Mouse (Mus musculus) lung, postnatal 36 days (tissue): ENCODE results near the gene Tcl1b1.
"Not testable (repeated sequence)": the region's sequence is repeated elsewhere in the genome, so short reads cannot be mapped to it uniquely, and the experiment has no call there.

Experiments
- DNase-seq: peaks from one replicate; pipeline ENCODE4 v3.0.0; 2022; ENCODE audit warnings: mixed read lengths

Tcl1b1 gene

GRCm38 (mm10) chr12:105199684-105200497, 40.4 kb downstream of the Tcl1b1 start:
- not testable (repeated sequence) for DNase-seq

GRCm38 (mm10) chr12:105201657-105202056, 42.2 kb downstream of the Tcl1b1 start, which contains the start of gene Tcl1b4:
Gene Tcl1b4, plus strand, starts transcription at chr12:105201957.
- not testable (repeated sequence) for DNase-seq

GRCm38 (mm10) chr12:105207071-105207470, 47.6 kb downstream of the Tcl1b1 start:
- DNase-seq: no peak

- DNase-seq: no peak
Measured at GRCm38 (mm10) chr12:105208441-105208840, 49.0 kb downstream of the Tcl1b1 start.

GRCm38 (mm10) chr12:105209231-105209630, 49.7 kb downstream of the Tcl1b1 start:
- DNase-seq: no peak
